Mouse (Mus musculus) embryo, embryonic 11 days (tissue): ENCODE data around the gene Mob3a.

Experiments used
- DNase-seq: peaks from one replicate; pipeline ENCODE4 v3.0.0-alpha.2; 2015

Mob3a gene

GRCm38 (mm10) chr10:80701721-80702535 is at the start of gene Mob3a, which contains the start of gene Izumo4:
Gene Mob3a, minus strand, starts transcription at chr10:80701977.
Gene Izumo4, plus strand, starts transcription at chr10:80702184.
- peak; percentile 100 for DNase-seq

- peak; percentile 39 for DNase-seq
Observed at GRCm38 (mm10) chr10:80751188-80751832, 49.5 kb upstream of the Mob3a start.

DNA sequence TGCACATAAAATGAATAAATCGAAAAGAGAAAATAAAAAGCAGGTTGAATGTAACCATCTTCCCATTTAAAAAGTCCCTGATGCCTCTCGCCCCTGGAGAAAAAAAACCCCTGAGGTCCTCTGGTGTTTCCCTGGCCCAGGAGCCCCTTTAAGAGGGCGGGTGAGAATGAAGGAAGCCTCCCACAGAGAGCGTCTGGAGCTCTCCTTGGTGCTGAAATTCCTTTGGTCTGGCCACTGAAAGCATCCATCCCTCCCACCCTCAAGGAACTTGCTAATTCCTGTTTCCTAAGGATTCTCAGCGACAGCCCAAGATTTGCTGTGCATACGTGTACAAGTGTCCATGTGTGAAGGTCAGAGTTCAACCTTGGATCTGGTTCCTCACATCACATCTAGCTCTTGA is 46.8 kb upstream of the Mob3a start:
- DNase-seq: peak; percentile 88

- DNase-seq: peak; percentile 71
Observed at GRCm38 (mm10) chr10:80747410-80747809, 45.6 kb upstream of the Mob3a start.

GRCm38 (mm10) chr10:80744262-80744661 is 42.5 kb upstream of the Mob3a start:
- peak; percentile 37 for DNase-seq

DNA sequence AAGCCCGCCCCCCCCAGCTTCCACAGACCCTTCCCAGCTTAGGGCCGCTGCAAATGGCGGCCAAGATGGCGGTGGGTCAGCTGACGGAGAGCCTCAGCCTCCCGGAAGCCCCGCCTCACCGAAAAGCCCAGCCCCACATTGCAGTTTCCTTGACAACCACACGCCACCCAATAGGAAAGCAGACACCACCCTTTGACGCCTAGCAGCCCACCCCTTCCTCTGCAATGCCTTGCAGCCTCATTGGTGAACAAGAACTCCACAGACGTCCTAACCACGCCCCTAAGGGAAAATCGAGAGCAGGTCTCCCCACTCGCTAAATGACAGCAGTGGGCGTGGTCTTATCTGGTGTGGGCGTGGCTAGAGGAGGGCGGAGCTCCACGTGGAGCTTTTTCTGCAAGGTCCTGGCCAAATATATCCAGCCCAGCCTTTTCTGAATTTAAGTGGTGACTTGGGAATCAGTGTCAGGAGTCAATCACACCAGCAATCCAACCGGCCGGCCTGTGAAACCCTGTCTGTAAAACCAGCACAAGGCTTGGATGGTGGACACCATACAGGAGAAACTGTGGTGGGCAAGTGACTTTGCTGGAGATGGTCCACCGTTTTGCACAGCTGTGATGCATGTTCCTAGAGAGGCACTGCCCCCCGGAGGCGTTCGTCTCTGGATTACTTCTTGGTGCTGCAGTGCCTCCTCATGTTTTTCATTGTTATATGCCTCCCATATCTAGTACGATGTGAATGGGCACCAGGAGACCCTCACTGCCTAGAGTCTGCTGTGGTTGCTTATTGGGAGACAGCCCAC is 40.6 kb upstream of the Mob3a start, which contains the start of gene Ap3d1:
Gene Ap3d1, minus strand, starts transcription at position 85 of the 799 bp plus-strand sequence.
- peak; percentile 99 for DNase-seq

GRCm38 (mm10) chr10:80741634-80742179 is 39.9 kb upstream of the Mob3a start:
- peak; percentile 6 for DNase-seq

GRCm38 (mm10) chr10:80741146-80741545 is 39.4 kb upstream of the Mob3a start:
- peak; percentile 5 for DNase-seq

DNA sequence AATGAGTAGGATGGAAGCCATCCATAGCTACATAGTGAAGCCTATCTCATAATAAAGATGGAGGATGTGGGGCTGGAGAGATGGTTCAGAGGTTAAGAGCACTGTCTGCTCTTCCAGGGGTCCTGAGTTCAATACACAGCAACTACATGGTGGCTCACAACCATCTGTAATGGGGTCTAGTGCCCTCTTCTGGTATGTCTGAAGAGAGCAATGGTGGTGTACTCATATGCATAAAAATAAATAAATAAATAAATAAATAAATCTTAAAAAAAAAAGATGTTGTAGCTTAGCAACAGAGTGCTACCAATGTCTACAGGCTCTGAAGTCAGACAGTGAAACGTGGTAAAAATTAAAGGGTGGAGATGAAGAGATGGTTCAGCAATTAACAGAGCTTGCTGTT is 36.9 kb upstream of the Mob3a start:
- no peak for DNase-seq

DNA sequence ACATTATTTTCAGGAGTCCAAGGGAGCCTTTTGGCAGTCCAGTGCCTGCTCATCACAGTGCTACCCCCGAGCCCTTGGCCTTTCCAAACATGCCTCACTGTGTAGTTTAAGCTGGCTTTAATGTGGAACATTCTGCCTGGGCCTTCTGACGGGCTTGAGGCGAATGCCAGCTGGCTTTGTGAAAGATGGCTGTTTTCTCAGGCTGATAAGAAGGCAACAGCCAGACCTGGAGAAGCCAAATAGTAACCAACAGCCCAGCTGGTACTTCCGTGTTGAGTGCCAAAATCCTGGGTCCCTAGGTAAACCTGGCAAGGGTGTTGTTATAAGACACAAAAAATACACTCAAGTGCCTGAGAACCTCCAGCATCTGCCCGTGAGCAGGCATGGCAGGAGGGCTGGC is 35.0 kb upstream of the Mob3a start:
- DNase-seq: no peak

DNA sequence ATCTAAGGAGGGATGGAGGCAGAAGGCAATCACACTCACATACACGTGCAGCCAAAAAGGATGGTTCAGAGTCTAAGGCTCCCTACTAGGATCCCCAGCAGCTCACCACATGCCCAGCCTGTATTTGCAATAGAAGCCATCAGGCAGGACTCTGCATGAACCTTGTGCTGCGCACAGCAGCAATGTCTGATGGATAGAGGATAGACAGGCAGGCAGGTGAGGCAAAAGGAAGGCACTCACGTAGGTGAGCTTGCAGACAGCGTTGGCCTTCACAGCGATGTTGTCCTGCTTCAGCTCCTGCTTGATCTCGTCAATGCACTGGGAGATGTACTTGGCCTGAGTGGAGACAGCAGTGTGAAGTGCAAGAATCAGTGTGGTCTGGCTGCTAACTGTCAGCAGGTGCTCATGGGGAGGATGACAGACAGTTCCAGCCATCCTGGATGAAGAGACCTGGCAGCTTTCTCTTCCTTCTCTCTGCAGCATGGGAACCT is 30.9 kb upstream of the Mob3a start:
- no peak for DNase-seq

DNA sequence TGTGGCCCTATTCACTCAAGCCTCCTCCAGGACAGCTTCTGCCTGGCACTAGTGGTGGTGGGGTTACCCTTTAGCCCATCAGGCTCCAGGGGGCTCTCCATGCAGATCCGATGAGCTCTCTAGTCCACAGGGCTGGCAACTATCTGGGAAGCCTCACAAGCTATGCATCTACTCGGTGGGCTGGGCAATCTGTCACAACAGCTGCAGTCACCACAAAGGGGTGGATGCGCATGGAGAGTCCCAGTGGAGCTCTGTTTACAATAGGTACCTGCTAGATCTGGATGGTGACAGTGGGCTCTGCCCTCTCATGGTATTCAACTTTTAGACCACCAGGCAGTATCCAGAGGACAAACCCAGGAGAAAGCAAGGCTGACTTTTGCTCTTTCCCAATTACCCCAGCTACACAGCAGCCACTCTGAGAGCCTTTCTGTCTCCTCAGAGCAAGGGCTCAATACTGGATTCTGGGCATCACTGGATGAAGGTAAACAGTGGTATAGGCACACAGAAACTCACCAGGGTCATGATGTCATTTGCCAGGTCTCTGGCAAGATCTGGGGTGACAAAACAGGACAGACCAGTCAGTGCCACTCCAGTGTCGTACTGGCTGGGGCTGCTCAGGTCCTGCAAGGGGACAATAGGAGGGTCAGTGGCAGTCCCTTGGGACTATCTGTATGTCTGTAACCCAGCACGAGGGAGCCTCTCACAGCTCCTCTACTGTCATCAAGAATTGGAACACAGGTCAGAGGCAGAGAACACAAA is 25.8 kb upstream of the Mob3a start:
- no peak for DNase-seq

DNA sequence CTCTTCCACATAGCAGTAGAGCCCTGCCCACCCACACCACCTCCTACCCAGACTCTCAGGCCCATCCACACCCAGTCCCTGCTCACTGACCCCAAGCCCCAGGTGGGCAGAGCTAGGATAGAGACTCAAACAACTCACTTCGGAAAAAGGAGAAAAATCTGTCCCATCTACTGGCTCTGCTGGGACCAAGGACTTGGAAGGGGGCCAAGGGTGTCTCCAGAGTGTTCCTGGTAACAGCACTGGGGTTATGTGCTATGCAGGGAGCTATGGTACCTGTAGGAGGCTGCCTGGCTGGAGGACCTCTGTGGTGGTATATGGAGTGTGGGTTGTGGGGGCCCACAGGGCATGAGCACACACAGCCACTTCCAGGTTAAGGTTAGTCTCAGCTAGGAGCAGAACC is 15.5 kb upstream of the Mob3a start:
- DNase-seq: no peak

DNA sequence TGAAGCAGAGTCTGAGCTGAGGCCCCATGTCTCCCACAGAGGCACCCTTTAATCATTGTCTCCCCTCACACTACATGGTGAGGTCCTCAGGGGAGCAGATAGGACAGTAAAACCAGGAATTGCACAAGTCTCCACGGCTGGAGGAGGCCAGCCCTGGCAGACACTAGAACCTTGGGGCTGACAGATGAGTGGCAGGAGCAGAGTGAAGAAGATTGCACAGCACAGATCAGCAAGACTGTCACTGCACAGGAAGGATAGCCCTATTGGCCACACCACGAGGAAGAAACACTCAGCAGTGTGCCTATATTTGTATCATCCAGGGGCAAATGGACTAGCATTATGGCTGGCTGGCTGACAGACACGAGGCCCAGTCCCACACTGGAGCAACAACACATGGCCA is 9.1 kb upstream of the Mob3a start:
- DNase-seq: no peak

DNA sequence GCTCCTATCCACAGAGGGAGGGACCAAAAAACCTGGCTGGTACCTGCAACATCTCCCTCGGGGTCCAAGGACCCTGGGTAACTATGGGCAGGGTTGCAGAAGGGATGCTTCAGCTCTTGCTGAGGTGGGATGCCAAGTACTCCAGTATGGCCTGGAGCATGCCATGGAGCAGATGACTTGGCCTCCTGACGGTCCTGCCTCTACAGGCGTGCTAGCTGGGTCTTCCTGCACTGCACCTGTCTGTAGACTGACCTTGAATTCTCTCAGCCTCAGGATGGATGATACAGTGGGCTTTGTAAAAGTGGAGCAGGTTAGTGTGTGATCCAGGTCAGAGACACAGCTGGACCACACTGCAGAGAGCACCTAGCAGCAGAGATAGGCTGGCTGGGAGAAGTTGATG is 3.7 kb upstream of the Mob3a start:
- no peak for DNase-seq

DNA sequence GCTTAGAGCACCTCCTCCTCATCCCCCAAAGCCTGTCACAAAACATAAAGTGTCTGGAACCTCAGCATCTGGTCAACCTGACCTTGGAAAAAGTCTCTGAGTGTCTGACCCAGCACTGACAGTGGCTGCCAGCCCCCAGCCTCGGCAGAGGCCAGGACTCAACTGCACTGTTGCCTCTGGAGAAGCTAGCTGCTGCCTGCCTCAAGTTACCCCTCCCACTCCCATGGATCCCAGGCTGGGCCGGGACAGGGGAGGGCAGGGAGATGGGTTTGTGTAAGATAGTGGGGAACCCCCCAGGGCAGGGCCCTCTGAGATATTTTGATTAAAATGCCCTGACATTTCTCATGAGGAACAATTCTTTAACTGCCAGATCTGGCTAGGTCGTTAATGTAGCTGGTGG is 3.3 kb upstream of the Mob3a start:
- no peak for DNase-seq

DNA sequence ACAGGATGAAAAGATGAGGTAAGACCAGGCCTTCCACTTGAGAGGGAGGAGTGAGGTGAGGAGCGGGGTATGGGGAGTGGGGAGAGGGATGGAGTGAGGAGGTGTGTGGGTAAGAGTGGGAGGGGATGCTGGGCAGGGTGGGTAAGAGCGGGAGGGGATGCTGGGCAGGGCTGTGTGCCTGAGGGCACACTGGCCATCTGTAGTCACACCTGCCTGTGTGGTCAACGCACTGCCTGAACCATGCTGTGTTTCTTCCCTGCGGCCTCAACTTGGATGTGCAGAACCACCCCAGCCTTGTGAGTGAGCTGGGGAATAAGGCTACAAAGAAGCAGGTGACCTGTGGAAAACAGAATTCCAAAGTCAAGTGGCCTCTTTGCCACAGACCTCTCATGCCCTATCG is 2.6 kb upstream of the Mob3a start:
- DNase-seq: no peak

DNA sequence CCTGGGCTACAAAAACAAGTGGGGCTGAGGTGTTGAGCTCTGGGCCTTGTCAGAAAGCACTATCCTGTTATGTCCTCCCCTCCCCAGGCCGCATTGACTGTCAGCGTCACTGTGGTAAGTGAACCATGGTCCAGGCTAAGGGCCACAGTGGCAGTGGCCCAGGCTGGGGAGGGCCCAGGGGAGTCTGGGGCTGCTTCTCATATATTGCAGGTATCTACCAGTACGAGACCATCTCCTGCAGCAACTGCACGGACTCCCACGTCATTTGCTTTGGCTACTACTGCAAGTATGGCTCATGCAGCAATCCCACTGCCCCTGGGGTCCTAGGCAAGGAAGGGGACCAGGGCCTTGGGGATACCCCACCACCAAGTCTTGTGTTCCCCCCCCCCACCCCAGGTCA is 1.9 kb upstream of the Mob3a start:
- no peak for DNase-seq

- peak; percentile 97 for DNase-seq
Observed at GRCm38 (mm10) chr10:80702536-80703390, 986 bp upstream of the Mob3a start.

DNA sequence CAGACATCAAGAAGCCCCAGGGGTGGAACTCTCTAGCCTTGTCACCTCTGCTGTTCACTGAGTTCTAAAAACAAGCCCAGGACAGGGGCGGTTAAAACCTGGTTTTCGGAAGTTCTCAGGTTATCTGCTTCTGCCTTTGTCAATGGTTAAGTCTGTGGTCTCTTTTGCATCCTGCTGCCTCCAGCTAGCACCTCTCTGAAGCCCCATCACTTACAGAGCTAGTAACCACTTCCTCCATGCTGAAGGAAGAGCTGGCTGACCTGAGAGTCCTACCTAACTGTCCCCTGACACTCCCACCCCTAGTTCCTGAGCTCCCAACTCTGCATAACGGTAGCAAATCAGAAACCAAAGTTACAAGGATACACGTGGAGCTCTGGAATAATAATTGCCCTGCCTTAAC is 1.0 kb downstream of the Mob3a start:
- DNase-seq: no peak

DNA sequence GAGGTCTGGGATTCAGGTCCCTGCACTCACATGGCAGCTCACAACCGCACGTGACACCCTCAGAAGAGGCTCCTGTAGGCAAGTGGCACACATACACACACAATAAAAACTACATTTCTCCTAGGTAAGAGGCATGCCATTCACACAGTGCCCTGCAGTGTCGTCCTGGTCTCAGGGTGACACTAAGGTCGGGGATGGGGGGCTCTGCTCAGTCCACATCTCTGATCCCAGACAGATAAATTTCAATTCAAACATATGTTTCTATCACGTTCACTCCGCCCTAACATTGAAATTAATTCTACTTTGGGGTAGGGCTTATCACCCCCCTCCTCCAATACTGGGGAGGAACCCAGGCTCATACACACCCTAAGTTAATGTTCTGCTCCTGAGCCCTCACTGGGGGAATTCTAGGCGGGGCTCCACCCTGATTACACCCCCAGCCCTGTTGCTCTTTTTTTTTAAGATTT is 1.7 kb downstream of the Mob3a start:
- DNase-seq: no peak
